Mouse (Mus musculus) mesoderm, embryonic 11.5 days (tissue): ENCODE measurements at regions not wholly inside any gene's neighbourhood (a gene's known extent, or its start where the extent isn't known, plus 50 kb on each side); places are given as distances from the start of the nearest gene placed in this dataset.

Experiments
- DNase-seq: peaks from one replicate; pipeline ENCODE4 v3.0.0-alpha.2; 2012; ENCODE audit warnings: low read depth, low spot score

GRCm38 (mm10) chr12:107658241-107658640 lies 169.8 kb downstream of the 3110018I06Rik start:
- no peak for DNase-seq

GRCm38 (mm10) chr12:107658821-107659220 lies 170.4 kb downstream of the 3110018I06Rik start:
- no peak for DNase-seq

- peak; percentile 50 for DNase-seq
These were observed 174.2 kb downstream of the 3110018I06Rik start for GRCm38 (mm10) chr12:107662624-107663023.

- no peak for DNase-seq
These were observed 179.4 kb downstream of the 3110018I06Rik start for GRCm38 (mm10) chr12:107667836-107668235.

GRCm38 (mm10) chr12:107669046-107669445 lies 180.6 kb downstream of the 3110018I06Rik start:
- DNase-seq: no peak

GRCm38 (mm10) chr12:107669450-107669849 lies 181.0 kb downstream of the 3110018I06Rik start:
- no peak for DNase-seq

GRCm38 (mm10) chr12:107669910-107670309 lies 181.5 kb downstream of the 3110018I06Rik start:
- no peak for DNase-seq

GRCm38 (mm10) chr12:107677076-107677475 lies 188.6 kb downstream of the 3110018I06Rik start:
- no peak for DNase-seq

- DNase-seq: no peak
These were observed 199.0 kb downstream of the 3110018I06Rik start for GRCm38 (mm10) chr12:107687447-107687846.

- no peak for DNase-seq
These were observed 201.0 kb downstream of the 3110018I06Rik start for GRCm38 (mm10) chr12:107689418-107689817.

GRCm38 (mm10) chr12:107690061-107690460 lies 201.6 kb downstream of the 3110018I06Rik start:
- no peak for DNase-seq

GRCm38 (mm10) chr12:107693693-107694092 lies 205.3 kb downstream of the 3110018I06Rik start:
- no peak for DNase-seq

GRCm38 (mm10) chr12:107695014-107695413 lies 206.6 kb downstream of the 3110018I06Rik start:
- no peak for DNase-seq

- no peak for DNase-seq
These were observed 207.2 kb downstream of the 3110018I06Rik start for GRCm38 (mm10) chr12:107695438-107696267.

- DNase-seq: no peak
These were observed 211.9 kb downstream of the 3110018I06Rik start for GRCm38 (mm10) chr12:107700317-107700716.

GRCm38 (mm10) chr12:107700868-107701597 lies 212.6 kb downstream of the 3110018I06Rik start:
- DNase-seq: no peak

- no peak for DNase-seq
These were observed 220.4 kb downstream of the 3110018I06Rik start for GRCm38 (mm10) chr12:107708812-107709211.

- no peak for DNase-seq
These were observed 222.6 kb downstream of the 3110018I06Rik start for GRCm38 (mm10) chr12:107711017-107711416.

GRCm38 (mm10) chr12:107711675-107712074 lies 223.2 kb downstream of the 3110018I06Rik start:
- DNase-seq: no peak

GRCm38 (mm10) chr12:107713191-107713590 lies 224.8 kb downstream of the 3110018I06Rik start:
- no peak for DNase-seq

GRCm38 (mm10) chr12:107714846-107715245 lies 226.4 kb downstream of the 3110018I06Rik start:
- DNase-seq: no peak

GRCm38 (mm10) chr12:107715871-107716270 lies 227.4 kb downstream of the 3110018I06Rik start:
- DNase-seq: no peak

GRCm38 (mm10) chr12:107720941-107721340 lies 232.5 kb downstream of the 3110018I06Rik start:
- DNase-seq: no peak
